Mouse (Mus musculus) mature B cell (primary cell): Measurements from ENCODE around the gene Srcin1.

Source experiments
- in situ Hi-C: fragments of 300-500 bp; cut with MboI; formaldehyde crosslinking; loops from 2 replicates; pipeline ENCODE4 v1.14.3; 2019

Gene Srcin1

GRCm38 (mm10) chr11:97556569-97557408 is 19.2 kb downstream of the Srcin1 start:
- in situ Hi-C loops: no loop called here

- in situ Hi-C loops: no loop called here
Observed at GRCm38 (mm10) chr11:97555144-97555543, 20.8 kb downstream of the Srcin1 start.

- in situ Hi-C loops: no loop called here
Observed at GRCm38 (mm10) chr11:97552151-97552550, 23.8 kb downstream of the Srcin1 start.

GRCm38 (mm10) chr11:97548757-97549156 is 27.2 kb downstream of the Srcin1 start:
- in situ Hi-C loops: no loop called here

GRCm38 (mm10) chr11:97547957-97548706 is 27.9 kb downstream of the Srcin1 start:
- in situ Hi-C loops: no loop called here

GRCm38 (mm10) chr11:97546804-97547411 is 29.1 kb downstream of the Srcin1 start:
- in situ Hi-C loops: no loop called here

GRCm38 (mm10) chr11:97545808-97546560 is 30.0 kb downstream of the Srcin1 start:
- in situ Hi-C loops: no loop called here

GRCm38 (mm10) chr11:97543883-97544282 is 32.1 kb downstream of the Srcin1 start:
- in situ Hi-C loops: no loop called here

- in situ Hi-C loops: no loop called here
Observed at GRCm38 (mm10) chr11:97543181-97543733, 32.7 kb downstream of the Srcin1 start.

- in situ Hi-C loops: no loop called here
Observed at GRCm38 (mm10) chr11:97542171-97543150, 33.5 kb downstream of the Srcin1 start.

- in situ Hi-C loops: no loop called here
Observed at GRCm38 (mm10) chr11:97540604-97541003, 35.4 kb downstream of the Srcin1 start.

GRCm38 (mm10) chr11:97540136-97540535 is 35.9 kb downstream of the Srcin1 start:
- in situ Hi-C loops: no loop called here

- in situ Hi-C loops: no loop called here
Observed at GRCm38 (mm10) chr11:97539622-97540021, 36.4 kb downstream of the Srcin1 start.

GRCm38 (mm10) chr11:97537580-97538089 is 38.4 kb downstream of the Srcin1 start:
- in situ Hi-C loops: no loop called here

- in situ Hi-C loops: no loop called here
Observed at GRCm38 (mm10) chr11:97536835-97537579, 39.0 kb downstream of the Srcin1 start.

GRCm38 (mm10) chr11:97536083-97536747 is 39.8 kb downstream of the Srcin1 start:
- in situ Hi-C loops: no loop called here

- in situ Hi-C loops: no loop called here
Observed at GRCm38 (mm10) chr11:97535660-97536059, 40.3 kb downstream of the Srcin1 start.

GRCm38 (mm10) chr11:97535308-97535630 is 40.7 kb downstream of the Srcin1 start:
- in situ Hi-C loops: no loop called here
